Mouse (Mus musculus) heart, postnatal 14 days (tissue): Measurements from ENCODE around the gene Arhgef28. TPM values are rescaled to one million over a fixed set of nuclear protein-coding genes. Genes with fewer than 3 reads are reported as not detected.
A peak's percentile ranks its signal among the peaks of the same experiment; 100 is the strongest.

Experiments used
- DNase-seq, 2 experiments: peaks; one replicate each; pipeline ENCODE4 v3.0.0; 2021 to 2022
- intact Hi-C: fragments of 180-260 bp; cut with DNase I; formaldehyde crosslinking; loops from one replicate; pipeline ENCODE4 v1.15.1; 2025
- total RNA-seq, 2 experiments: library from RNA; stranded (reverse); gene quantifications; 2 replicates each; pipeline ENCODE4 v1.2.3; 2021

Gene Arhgef28
- total RNA-seq, 2 experiments from 2014 or later = 6.5 to 6.9 TPM

GRCm38 (mm10) chr13:98187904-98188303, 18.3 kb downstream of the Arhgef28 start:
- intact Hi-C loops = no loop called here
- no peak for DNase-seq

- intact Hi-C loops = no loop called here
- DNase-seq = no peak
These were observed 20.1 kb downstream of the Arhgef28 start for GRCm38 (mm10) chr13:98186179-98186578.

- peak in 1 of 2 experiments; percentile 7 for DNase-seq
- intact Hi-C loops = loop anchor here (2.0 kb wide), 1 partner anchor 30 kb away; no protein-coding TSS in a partner anchor
These were observed 21.6 kb downstream of the Arhgef28 start for GRCm38 (mm10) chr13:98184632-98185031.

- no peak for DNase-seq
- intact Hi-C loops = no loop called here
These were observed 22.9 kb downstream of the Arhgef28 start for GRCm38 (mm10) chr13:98183157-98183878.

- intact Hi-C loops = no loop called here
- no peak for DNase-seq
These were observed 23.9 kb downstream of the Arhgef28 start for GRCm38 (mm10) chr13:98182330-98182729.

GRCm38 (mm10) chr13:98180636-98181035, 25.6 kb downstream of the Arhgef28 start:
- intact Hi-C loops = no loop called here
- DNase-seq = peak in 1 of 2 experiments; percentile 9

GRCm38 (mm10) chr13:98175323-98176007, 30.8 kb downstream of the Arhgef28 start:
- intact Hi-C loops = no loop called here
- no peak for DNase-seq

- intact Hi-C loops = loop anchor here (5.0 kb wide), 1 partner anchor 46 kb away; no protein-coding TSS in a partner anchor
- DNase-seq = no peak
These were observed 33.2 kb downstream of the Arhgef28 start for GRCm38 (mm10) chr13:98173008-98173407.

GRCm38 (mm10) chr13:98172365-98172764, 33.9 kb downstream of the Arhgef28 start:
- intact Hi-C loops = loop anchor here (5.0 kb wide), 1 partner anchor 45 kb away; no protein-coding TSS in a partner anchor
- no peak for DNase-seq

- DNase-seq = no peak
- intact Hi-C loops = loop anchor here (5.0 kb wide), 1 partner anchor 44 kb away; no protein-coding TSS in a partner anchor
These were observed 34.5 kb downstream of the Arhgef28 start for GRCm38 (mm10) chr13:98171706-98172105.

GRCm38 (mm10) chr13:98171257-98171656, 35.0 kb downstream of the Arhgef28 start:
- DNase-seq = no peak
- intact Hi-C loops = loop anchor here (5.0 kb wide), 1 partner anchor 44 kb away; no protein-coding TSS in a partner anchor

- DNase-seq = no peak
- intact Hi-C loops = no loop called here
These were observed 41.4 kb downstream of the Arhgef28 start for GRCm38 (mm10) chr13:98164878-98165277.

- intact Hi-C loops = no loop called here
- no peak for DNase-seq
These were observed 44.7 kb downstream of the Arhgef28 start for GRCm38 (mm10) chr13:98161496-98161895.

GRCm38 (mm10) chr13:98156656-98157055, 49.6 kb downstream of the Arhgef28 start:
- intact Hi-C loops = no loop called here
- DNase-seq = no peak

GRCm38 (mm10) chr13:98152759-98153158, 53.5 kb downstream of the Arhgef28 start:
- no peak for DNase-seq

GRCm38 (mm10) chr13:98147532-98147931, 58.7 kb downstream of the Arhgef28 start:
- DNase-seq = no peak
- intact Hi-C loops = no loop called here

More at GRCm38 (mm10) chr13:98152759-98153158, 53.5 kb downstream of the Arhgef28 start:
- intact Hi-C loops = no loop called here

- intact Hi-C loops = no loop called here
- no peak for DNase-seq
These were observed 59.6 kb downstream of the Arhgef28 start for GRCm38 (mm10) chr13:98146573-98147160.

GRCm38 (mm10) chr13:98145310-98145709, 60.9 kb downstream of the Arhgef28 start:
- no peak for DNase-seq
- intact Hi-C loops = no loop called here

- intact Hi-C loops = no loop called here
These were observed 63.2 kb downstream of the Arhgef28 start for GRCm38 (mm10) chr13:98143000-98143399.

GRCm38 (mm10) chr13:98140626-98141025, 65.6 kb downstream of the Arhgef28 start:
- intact Hi-C loops = no loop called here
- DNase-seq = no peak

More at GRCm38 (mm10) chr13:98143000-98143399, 63.2 kb downstream of the Arhgef28 start:
- DNase-seq = no peak

GRCm38 (mm10) chr13:98138786-98139185, 67.5 kb downstream of the Arhgef28 start:
- intact Hi-C loops = no loop called here
- no peak for DNase-seq
